ENCODE assay signal across 22 mouse cellular contexts in genomic region chr9:66084171-66084570, GRCm38 (mm10). TPM values are rescaled to one million over a fixed set of nuclear protein-coding genes. Genes with fewer than 3 reads are reported as not detected.
DNase-seq lines count a peak whose midpoint lies in the region; ATAC-seq and TF ChIP-seq lines count a peak whose summit lies in the region.
"Had no signal": no experiment of that assay in that cellular context is flagged by ENCODE, and none has a peak within 500 bp of the region (broad histone marks: within the 10 kb centered on the region; RNA-seq: fewer than 3 reads in every experiment).

No protein-coding gene starts in this region.

- no peak for ATAC-seq in cerebellum, adult (ENCODE audit: insufficient number of reproducible peaks, low FRiP score, low TSS enrichment)
- ATAC-seq: forebrain, embryonic 14.5 days; forebrain, embryonic 16.5 days had no signal

- H3K36me3 ChIP-seq in testis, adult 2 months (ENCODE audit: control insufficient read depth, insufficient read depth, low read length) = no peaks in the 10 kb centered on the region; the same call in 1 of the 2 replicates

- no peak overlapping the region for H3K27ac ChIP-seq in testis, adult 2 months (ENCODE audit: control insufficient read depth, insufficient read depth, low read depth, low read length)
- H3K27ac ChIP-seq: embryonic facial prominence, embryonic 13.5 days; embryonic facial prominence, embryonic 15.5 days; forebrain, embryonic 10.5 days; forebrain, embryonic 12.5 days had no signal

- H3K4me1 ChIP-seq in testis, adult 2 months (ENCODE audit: control insufficient read depth, insufficient read depth, low read length) = no peaks in the 10 kb centered on the region; the same call in 1 of the 2 replicates
- H3K4me1 ChIP-seq: embryonic facial prominence, embryonic 15.5 days; forebrain, embryonic 12.5 days had no signal

- intact Hi-C loops in left cerebral cortex, postnatal 4 days (cut with DNase I) = no loop called here
- intact Hi-C loops in gastrocnemius, postnatal 36 days (cut with DNase I) = no loop called here

- no peak for TF ChIP-seq POLR2A in testis, adult 2 months (IDR thresholded peaks at IDR 0.05; ENCODE audit: control insufficient read depth, low read depth, low read length)

- DNase-seq in cerebellum, postnatal 14 days = peak; percentile 35 to 50
- peak; percentile 44 for DNase-seq in left cerebral cortex, postnatal 4 days
- DNase-seq in left cerebral cortex, adult 11 months (ENCODE audit: low spot score) = no peak
- no peak for DNase-seq in testis, postnatal 10 days (ENCODE audit: low spot score)
- DNase-seq in gastrocnemius, postnatal 36 days = no peak
- DNase-seq: adrenal gland, adult 2 months; adrenal gland, postnatal 10 days; adrenal gland, postnatal 25 days; cerebellum, adult 11-12 months; cerebellum, adult 2 months; cerebellum, adult 9-11 months; cerebellum, postnatal 36 days; embryo, embryonic 11 days had no signal

- no peaks in the 10 kb centered on the region for H3K27me3 ChIP-seq in testis, adult 2 months (ENCODE audit: control insufficient read depth, insufficient read depth, low read length)
- H3K27me3 ChIP-seq: embryonic facial prominence, embryonic 13.5 days; embryonic facial prominence, embryonic 15.5 days; forebrain, embryonic 12.5 days had no signal

- H3K4me3 ChIP-seq in testis, adult 2 months (ENCODE audit: control insufficient read depth, low read depth, low read length) = 0 out of 2 replicates have a peak overlapping the region, but pooled peaks have one; percentile 6
- H3K4me3 ChIP-seq: embryonic facial prominence, embryonic 13.5 days; embryonic facial prominence, embryonic 15.5 days; erythroblast, embryonic 14.5 days; forebrain, embryonic 10.5 days; forebrain, embryonic 12.5 days had no signal

- no peak for TF ChIP-seq CTCF in testis, adult 2 months (IDR thresholded peaks at IDR 0.05; ENCODE audit: control insufficient read depth, insufficient read depth, insufficient replicate concordance, low read depth, low read length)

RNA-seq across cellular contexts. Expression of gene Snx22, which starts 14.7 kb away (rescaled TPM):
- total RNA-seq in left cerebral cortex, postnatal 4 days (2021) = 1 to 10 TPM; 5.9 to 7.3 TPM
- polyA plus RNA-seq in testis, adult 2 months (2012; rRNA removed) = 0.10 and 0.22 TPM in 2 replicates
- under 1 TPM; 0.13 to 0.15 TPM for total RNA-seq in gastrocnemius, postnatal 36 days (2021)

RNA-seq across cellular contexts. Expression of gene Ppib, which starts 24.1 kb away (rescaled TPM):
- total RNA-seq in left cerebral cortex, postnatal 4 days (2021) = 100 to 1,000 TPM; 233 to 249 TPM
- polyA plus RNA-seq in testis, adult 2 months (2012; rRNA removed) = 66.6 and 68.0 TPM in 2 replicates
- 10 to 100 TPM; 43.8 to 49.4 TPM for total RNA-seq in gastrocnemius, postnatal 36 days (2021)

RNA-seq across cellular contexts. Expression of gene Snx1, which starts 42.2 kb away (rescaled TPM):
- total RNA-seq in left cerebral cortex, postnatal 4 days (2021) = 10 to 100 TPM; 48.9 to 50.0 TPM
- polyA plus RNA-seq in testis, adult 2 months (2012; rRNA removed) = 98.1 and 102 TPM in 2 replicates
- total RNA-seq in gastrocnemius, postnatal 36 days (2021) = 10 to 100 TPM; 12.6 to 12.7 TPM

RNA-seq across cellular contexts. Expression of gene Ciao2a, which starts 42.2 kb away (rescaled TPM):
- 10 to 100 TPM; 23.7 to 27.9 TPM for total RNA-seq in left cerebral cortex, postnatal 4 days (2021)
- polyA plus RNA-seq in testis, adult 2 months (2012; rRNA removed) = 15.1 and 18.2 TPM in 2 replicates
- total RNA-seq in gastrocnemius, postnatal 36 days (2021) = 10 to 100 TPM; 39.9 to 43.3 TPM

Comparison
In these comparisons a context has a peak if more than half of its experiments do, and no peak if none do; other contexts are left out.
1. DNase-seq: peak in cerebellum, postnatal 14 days (2 of 2) and left cerebral cortex, postnatal 4 days (single experiment); none in left cerebral cortex, adult 11 months (single experiment), testis, postnatal 10 days (single experiment) and gastrocnemius, postnatal 36 days (0 of 2).
2. RNA of gene Snx22, which starts 14.7 kb away (total RNA-seq): 5.9 to 7.3 TPM in left cerebral cortex, postnatal 4 days; 0.13 to 0.15 TPM in gastrocnemius, postnatal 36 days; every median in the first group is over 4 times any median in the second.
3. RNA of gene Ppib, which starts 24.1 kb away (total RNA-seq): 233 to 249 TPM in left cerebral cortex, postnatal 4 days; 43.8 to 49.4 TPM in gastrocnemius, postnatal 36 days; every median in the first group is over 4 times any median in the second.